Mouse (Mus musculus) thymus, postnatal 14 days (tissue): ENCODE data around the gene Pcdh19.

Source experiments
- DNase-seq: peaks from one replicate; pipeline ENCODE4 v3.0.0; 2021

Pcdh19 gene

GRCm38 (mm10) chrX:133657308-133658302 is 31.2 kb downstream of the Pcdh19 start:
- DNase-seq, result no peak

DNA sequence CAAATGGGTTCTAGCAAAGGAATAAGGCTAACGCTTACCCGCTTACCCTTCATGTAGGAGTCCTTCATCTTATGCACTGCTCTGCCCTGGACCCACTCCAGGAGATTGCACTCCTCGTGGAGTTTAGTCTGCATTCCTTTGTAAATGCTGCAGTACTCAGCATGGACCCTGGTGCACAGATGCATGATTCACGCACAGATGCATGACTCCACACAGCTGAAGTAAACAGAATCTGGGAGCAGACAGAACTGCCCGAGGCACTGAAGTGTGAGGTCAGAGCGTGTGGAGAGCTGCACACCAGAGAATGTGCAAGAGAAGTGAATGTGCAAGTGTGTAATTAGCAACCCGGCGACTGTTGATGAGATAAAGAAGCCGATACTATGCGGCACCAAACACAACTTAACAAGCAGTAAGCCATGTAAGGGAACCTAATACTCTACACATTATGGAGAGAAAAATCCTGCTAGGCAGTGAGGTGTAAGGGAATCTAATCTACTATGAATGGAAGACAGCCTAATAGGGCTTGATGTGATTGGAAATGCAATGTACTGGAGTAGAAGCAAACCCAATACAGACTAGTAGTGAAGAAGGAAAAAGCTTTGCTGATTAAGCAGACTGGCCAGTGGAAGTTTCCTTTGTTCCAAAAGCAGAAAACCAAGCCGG is 32.8 kb downstream of the Pcdh19 start:
- DNase-seq, result no peak

DNA sequence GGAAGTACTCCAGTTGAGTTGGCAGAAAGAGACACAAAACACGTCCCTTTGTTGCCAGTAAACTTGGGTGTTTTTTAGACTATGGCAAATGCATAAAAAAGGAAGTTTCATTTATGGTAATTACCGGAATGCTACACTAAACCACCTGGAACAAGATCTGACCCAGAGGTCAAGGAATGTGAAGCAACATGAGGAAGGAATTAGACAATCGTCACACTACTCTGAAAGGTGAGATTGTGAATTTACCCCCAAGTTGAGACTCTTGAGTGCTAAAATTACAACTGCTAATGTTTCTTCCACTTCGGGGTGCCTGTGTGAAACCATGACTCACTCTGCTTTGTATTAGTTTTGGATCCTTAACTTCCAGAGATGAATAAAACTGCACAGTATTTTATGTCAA is 33.6 kb downstream of the Pcdh19 start:
- no peak for DNase-seq

GRCm38 (mm10) chrX:133653071-133653470 is 35.7 kb downstream of the Pcdh19 start:
- DNase-seq, result no peak

DNA sequence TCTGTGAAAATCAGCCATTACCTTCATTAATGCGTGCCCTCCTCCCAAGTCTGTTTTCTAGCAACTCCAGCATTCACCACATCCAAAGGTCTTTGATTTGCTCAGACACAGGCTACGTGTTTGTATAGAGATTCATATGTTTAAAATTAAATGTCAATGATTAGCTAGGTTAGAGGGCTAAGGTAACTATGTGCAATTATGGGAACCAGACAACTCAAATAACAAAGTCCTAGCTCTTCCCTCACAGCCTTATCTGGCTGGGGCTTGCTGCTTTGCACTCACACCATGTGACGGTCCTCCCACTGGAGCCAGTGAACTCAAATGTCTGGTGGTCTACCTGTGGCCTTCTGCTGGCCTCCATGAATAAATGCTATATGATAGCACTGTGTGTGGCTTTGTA is 38.4 kb downstream of the Pcdh19 start:
- DNase-seq, result no peak

- no peak for DNase-seq
Observed at GRCm38 (mm10) chrX:133647809-133648208, 41.0 kb downstream of the Pcdh19 start.

GRCm38 (mm10) chrX:133639445-133639844 is 49.3 kb downstream of the Pcdh19 start:
- no peak for DNase-seq

DNA sequence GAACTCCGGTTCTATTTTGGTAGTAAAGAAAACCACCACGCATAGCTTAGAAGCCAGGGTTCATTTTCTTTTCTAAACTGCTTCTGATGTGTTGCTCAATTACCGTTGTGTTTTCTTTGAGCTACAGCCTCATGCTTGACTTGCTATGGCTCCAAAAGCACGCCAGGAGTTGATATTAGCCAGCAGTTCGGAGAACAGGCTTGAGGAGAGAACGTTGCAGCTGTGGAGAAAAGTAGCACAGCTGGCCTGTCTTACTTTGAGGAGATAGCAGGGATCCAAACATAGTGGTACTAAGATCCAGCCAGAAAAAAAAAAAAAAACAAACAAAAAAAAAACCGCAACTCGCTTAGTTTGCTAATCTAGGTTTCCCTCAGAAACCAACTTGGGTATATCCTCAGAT is 59.2 kb downstream of the Pcdh19 start:
- DNase-seq, result no peak

- DNase-seq, result no peak
Observed at GRCm38 (mm10) chrX:133618222-133618621, 70.6 kb downstream of the Pcdh19 start.

DNA sequence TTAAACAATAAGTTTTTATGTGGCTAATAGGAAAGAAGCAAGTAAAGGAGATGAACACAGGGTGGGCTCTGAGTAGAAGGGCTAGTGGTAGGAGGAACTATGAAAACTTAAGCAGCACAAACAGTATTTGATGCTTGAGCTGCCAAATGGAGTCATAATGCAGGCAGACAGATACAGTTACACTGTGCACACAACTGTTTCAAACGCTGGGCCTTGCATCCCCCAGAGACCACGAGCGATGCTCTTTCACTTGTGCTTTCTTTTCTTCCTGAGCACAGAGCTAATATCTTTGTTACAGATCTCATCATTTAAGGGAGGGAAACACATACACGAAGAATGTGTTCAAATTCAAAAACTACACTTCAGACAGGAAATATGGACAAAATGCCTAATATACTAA is 83.0 kb downstream of the Pcdh19 start:
- DNase-seq, result no peak

DNA sequence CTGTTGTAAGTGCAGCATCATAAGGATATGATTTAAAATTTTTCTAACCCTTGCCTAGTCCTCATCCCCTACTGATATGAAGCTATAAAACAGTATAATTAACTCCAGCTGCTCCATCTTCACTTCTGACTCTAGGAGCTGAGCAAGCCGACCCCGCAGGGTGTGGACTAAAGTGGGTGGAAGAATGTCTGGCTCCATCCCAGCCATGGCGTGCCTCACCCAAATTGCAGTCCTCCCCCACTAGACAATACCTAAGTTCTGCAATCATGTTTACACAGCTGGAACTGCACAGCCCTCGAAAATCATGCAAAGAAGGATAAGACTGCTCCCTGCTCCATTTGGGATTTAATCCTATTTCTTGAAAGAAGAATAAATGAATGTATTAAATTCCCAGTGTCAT is 84.5 kb downstream of the Pcdh19 start:
- DNase-seq, result no peak

GRCm38 (mm10) chrX:133602068-133602467 is 86.7 kb downstream of the Pcdh19 start:
- DNase-seq, result no peak

- DNase-seq, result no peak
Observed at GRCm38 (mm10) chrX:133601658-133602057, 87.1 kb downstream of the Pcdh19 start.

GRCm38 (mm10) chrX:133601195-133601594 is 87.6 kb downstream of the Pcdh19 start:
- DNase-seq, result no peak

- no peak for DNase-seq
Observed at GRCm38 (mm10) chrX:133575601-133576382, 113.0 kb downstream of the Pcdh19 start.

DNA sequence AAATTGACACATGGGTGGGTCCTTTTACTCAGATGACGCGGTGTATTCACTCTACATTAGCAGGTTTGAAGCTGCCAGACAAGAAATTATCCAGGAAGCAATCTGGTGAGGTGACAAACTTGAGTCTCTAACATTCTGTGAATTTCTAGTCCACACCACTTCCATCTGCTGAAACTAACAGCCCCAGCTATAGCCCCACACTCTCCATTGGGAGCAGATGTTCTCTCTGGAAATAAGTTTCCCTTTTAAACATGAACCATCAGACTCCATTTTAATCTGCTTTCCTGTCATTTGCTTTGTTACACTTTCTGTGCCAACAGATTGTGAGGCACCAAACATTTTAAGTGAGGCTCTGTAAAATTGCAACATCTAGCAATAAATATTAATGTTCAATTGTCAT is 123.4 kb downstream of the Pcdh19 start:
- no peak for DNase-seq
